Mouse (Mus musculus): ENCODE data around the gene Ripor1. TPM values are rescaled to one million over a fixed set of nuclear protein-coding genes. Genes with fewer than 3 reads are reported as not detected.

Ripor1 gene
- polyA plus RNA-seq, 1 experiment = 26.5 TPM

GRCm38 (mm10) chr8:105657641-105658040, 52.6 kb downstream of the Ripor1 start:
- Histone ChIP-seq H3K4me3 (ENCODE audit: low read depth, low read length) (no peak overlapping the region), H3K9me3 (replicated peaks; ENCODE audit: control insufficient read depth, insufficient read depth, low read length, poor library complexity, severe bottlenecking) (no peaks in the 10 kb centered on the region), H3K36me3 (ENCODE audit: control insufficient read depth, insufficient read depth, low read length, poor library complexity, severe bottlenecking) (peaks cover 15% of the 10 kb centered on the region), H3K27me3 (ENCODE audit: control insufficient read depth, insufficient read depth, low read length, poor library complexity, severe bottlenecking) (no peaks in the 10 kb centered on the region; the same call in 1 of the 2 replicates), H3K27ac (ENCODE audit: insufficient read depth, low read length) (no peak overlapping the region), H3K9ac (ENCODE audit: low read depth, poor library complexity, severe bottlenecking) (no peak overlapping the region), H3K4me1 (ENCODE audit: control insufficient read depth, insufficient read depth, low read length) (no peaks in the 10 kb centered on the region)
- TF ChIP-seq EP300 (IDR thresholded peaks at IDR 0.05; ENCODE audit: insufficient read depth, low read depth, low read length) = no peak
- no peak for TF ChIP-seq CTCF (IDR thresholded peaks at IDR 0.05; ENCODE audit: low read depth, low read length)
- no peak for TF ChIP-seq POLR2A (IDR thresholded peaks at IDR 0.05; ENCODE audit: insufficient read depth, low read length)

- H3K27me3 ChIP-seq (ENCODE audit: control insufficient read depth, insufficient read depth, low read length, poor library complexity, severe bottlenecking) = no peaks in the 10 kb centered on the region; the same call in 1 of the 2 replicates
- no peaks in the 10 kb centered on the region for H3K4me1 ChIP-seq (ENCODE audit: control insufficient read depth, insufficient read depth, low read length)
- H3K4me3 ChIP-seq (ENCODE audit: low read depth, low read length) = no peak overlapping the region
- no peak overlapping the region for H3K27ac ChIP-seq (ENCODE audit: insufficient read depth, low read length)
- TF ChIP-seq POLR2A (IDR thresholded peaks at IDR 0.05; ENCODE audit: insufficient read depth, low read length) (no peak), CTCF (IDR thresholded peaks at IDR 0.05; ENCODE audit: low read depth, low read length) (no peak)
- H3K36me3 ChIP-seq (ENCODE audit: control insufficient read depth, insufficient read depth, low read length, poor library complexity, severe bottlenecking) = peaks cover 30% of the 10 kb centered on the region
- no peak overlapping the region for H3K9ac ChIP-seq (ENCODE audit: low read depth, poor library complexity, severe bottlenecking)
- no peaks in the 10 kb centered on the region for H3K9me3 ChIP-seq (replicated peaks; ENCODE audit: control insufficient read depth, insufficient read depth, low read length, poor library complexity, severe bottlenecking)
Observed at GRCm38 (mm10) chr8:105661167-105661566, 56.1 kb downstream of the Ripor1 start.

Other genes starting within 250 kb of the Ripor1 start
- gene Plekhg4, start 232.0 kb upstream of the Ripor1 start, polyA plus RNA-seq (2011; ENCODE audit: insufficient read depth, insufficient read length, low read depth, missing spikeins) = 2.6 and 3.2 TPM in 2 replicates
- 2.4 and 3.7 TPM in 2 replicates for gene Kctd19, start 191.8 kb upstream of the Ripor1 start, polyA plus RNA-seq (2011; ENCODE audit: insufficient read depth, insufficient read length, low read depth, missing spikeins)
- 0.35 and 1.3 TPM in 2 replicates for gene Lrrc36, start 191.7 kb upstream of the Ripor1 start, polyA plus RNA-seq (2011; ENCODE audit: insufficient read depth, insufficient read length, low read depth, missing spikeins)
- gene Tppp3, start 133.7 kb upstream of the Ripor1 start, polyA plus RNA-seq (2011; ENCODE audit: insufficient read depth, insufficient read length, low read depth, missing spikeins) = 14.4 and 19.0 TPM in 2 replicates
- 6.8 and 9.2 TPM in 2 replicates for gene Zdhhc1, start 108.4 kb upstream of the Ripor1 start, polyA plus RNA-seq (2011; ENCODE audit: insufficient read depth, insufficient read length, low read depth, missing spikeins)
- gene Hsd11b2, start 86.5 kb upstream of the Ripor1 start, polyA plus RNA-seq (2011; ENCODE audit: insufficient read depth, insufficient read length, low read depth, missing spikeins) = 0.54 and 0.61 TPM in 2 replicates
- gene Atp6v0d1, start 39.2 kb upstream of the Ripor1 start, polyA plus RNA-seq (2011; ENCODE audit: insufficient read depth, insufficient read length, low read depth, missing spikeins) = 78.4 and 86.5 TPM in 2 replicates
- 105 and 123 TPM in 2 replicates for gene Ctcf, start 31.3 kb downstream of the Ripor1 start, polyA plus RNA-seq (2011; ENCODE audit: insufficient read depth, insufficient read length, low read depth, missing spikeins)
- gene Agrp, start 32.1 kb downstream of the Ripor1 start, polyA plus RNA-seq (2011; ENCODE audit: insufficient read depth, insufficient read length, low read depth, missing spikeins) = not detected in 2 replicates
- gene Carmil2, start 81.0 kb downstream of the Ripor1 start, polyA plus RNA-seq (2011; ENCODE audit: insufficient read depth, insufficient read length, low read depth, missing spikeins) = 4.7 and 5.6 TPM in 2 replicates
- gene Acd, start 95.8 kb downstream of the Ripor1 start, polyA plus RNA-seq (2011; ENCODE audit: insufficient read depth, insufficient read length, low read depth, missing spikeins) = 30.1 and 36.7 TPM in 2 replicates
- gene Pard6a, start 95.9 kb downstream of the Ripor1 start, polyA plus RNA-seq (2011; ENCODE audit: insufficient read depth, insufficient read length, low read depth, missing spikeins) = 10.4 and 10.9 TPM in 2 replicates
- gene 4933405L10Rik, start 102.4 kb downstream of the Ripor1 start, polyA plus RNA-seq (2011; ENCODE audit: insufficient read depth, insufficient read length, low read depth, missing spikeins) = not detected in 2 replicates
- gene Enkd1, start 103.0 kb downstream of the Ripor1 start, polyA plus RNA-seq (2011; ENCODE audit: insufficient read depth, insufficient read length, low read depth, missing spikeins) = 18.6 and 20.1 TPM in 2 replicates
- 6.4 and 7.2 TPM in 2 replicates for gene Gfod2, start 153.4 kb downstream of the Ripor1 start, polyA plus RNA-seq (2011; ENCODE audit: insufficient read depth, insufficient read length, low read depth, missing spikeins)
- gene Ranbp10, start 222.1 kb downstream of the Ripor1 start, polyA plus RNA-seq (2011; ENCODE audit: insufficient read depth, insufficient read length, low read depth, missing spikeins) = 17.1 and 18.5 TPM in 2 replicates
- 0.33 TPM in 1 of 2 replicates, not detected in the other for gene Tsnaxip1, start 222.5 kb downstream of the Ripor1 start, polyA plus RNA-seq (2011; ENCODE audit: insufficient read depth, insufficient read length, low read depth, missing spikeins)
- gene Cenpt, start 248.0 kb downstream of the Ripor1 start, polyA plus RNA-seq (2011; ENCODE audit: insufficient read depth, insufficient read length, low read depth, missing spikeins) = 86.3 and 97.6 TPM in 2 replicates
- 29.6 and 31.0 TPM in 2 replicates for gene Thap11, start 249.9 kb downstream of the Ripor1 start, polyA plus RNA-seq (2011; ENCODE audit: insufficient read depth, insufficient read length, low read depth, missing spikeins)